Mouse (Mus musculus) lung, adult 18-20 months (tissue): ENCODE measurements around the gene Spin1.
"Not testable (repeated sequence)": the region's sequence is repeated elsewhere in the genome, so short reads cannot be mapped to it uniquely, and the experiment has no call there.

Source experiments
- DNase-seq, 2 experiments: peaks; one replicate each; pipeline ENCODE4 v3.0.0; 2022; ENCODE audit warnings: mixed read lengths in 2 of 2

Gene Spin1

DNA sequence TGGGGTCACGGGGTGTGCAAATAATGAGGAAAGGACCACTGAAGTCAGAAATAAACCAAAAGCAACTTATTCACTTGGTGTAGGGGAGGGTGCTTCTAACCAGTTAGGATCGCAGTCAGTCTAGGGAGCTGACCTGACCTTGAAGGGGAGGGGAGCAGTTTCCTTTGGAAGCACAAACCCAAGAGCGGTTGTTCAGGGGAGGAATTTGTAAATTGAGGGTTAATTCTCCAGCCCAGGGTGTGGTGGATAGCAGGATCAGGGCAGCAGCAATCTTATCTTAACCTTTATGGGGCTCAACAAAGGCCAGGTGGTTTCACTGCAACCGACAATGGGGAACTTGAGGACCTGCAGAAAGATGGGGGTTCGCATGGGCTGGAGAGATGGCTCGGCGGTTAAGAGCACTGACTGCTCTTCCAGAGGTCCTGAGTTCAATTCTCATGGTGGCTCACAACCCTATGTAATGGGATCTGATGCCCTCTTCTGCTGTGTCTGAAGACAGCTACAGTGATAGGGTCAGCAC is 5.4 kb upstream of the Spin1 start:
- no peak for DNase-seq

DNA sequence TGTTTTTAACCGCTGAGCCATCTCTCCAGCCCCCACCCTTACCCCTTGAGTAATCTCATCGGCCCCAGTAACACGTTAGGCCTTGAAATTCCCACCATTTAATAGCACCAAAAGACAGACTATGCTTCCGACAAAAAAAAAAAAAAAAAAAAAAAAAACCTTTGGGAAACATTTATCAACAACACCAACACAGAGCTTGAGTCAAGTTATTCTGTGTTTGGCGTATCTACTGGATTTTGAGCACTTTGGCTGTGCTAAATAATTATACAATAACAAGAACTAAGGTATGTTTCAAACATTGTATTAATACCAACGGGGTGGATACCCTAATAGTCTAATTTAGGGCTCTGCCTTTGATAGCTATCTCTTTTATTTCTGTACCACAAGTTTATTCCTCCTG is 4.0 kb upstream of the Spin1 start:
- no peak for DNase-seq

DNA sequence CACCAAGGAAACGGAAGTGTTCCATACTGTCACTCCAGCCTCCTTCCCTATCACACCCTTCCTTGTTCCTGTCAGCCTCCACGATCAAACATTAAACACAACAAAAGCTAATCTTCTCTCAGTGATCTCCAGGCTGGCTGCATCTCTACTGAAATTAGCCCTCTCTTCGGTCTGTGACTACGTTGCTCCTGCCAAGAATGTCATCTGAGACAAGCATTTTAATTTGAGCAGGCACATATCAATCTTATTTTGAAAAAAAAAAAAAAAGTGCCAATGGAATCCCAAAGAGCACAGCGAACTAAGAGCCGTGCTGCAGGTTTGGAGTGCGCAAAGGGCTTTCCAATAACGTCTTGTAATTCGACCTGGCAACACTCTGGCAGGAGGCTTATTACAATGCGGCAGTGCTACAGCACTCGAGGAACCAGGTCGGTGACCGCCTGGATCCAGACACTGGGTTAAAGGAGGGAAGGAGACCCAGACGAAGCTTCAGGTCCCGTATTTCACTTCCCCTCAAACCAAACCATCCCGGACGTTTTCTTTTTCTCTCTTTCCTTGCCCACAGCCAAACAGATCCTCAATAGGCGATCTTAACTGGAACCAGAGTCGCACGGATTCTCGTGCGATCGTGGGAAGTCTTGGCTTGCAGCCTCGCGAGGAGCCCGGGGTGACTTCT is 984 bp upstream of the Spin1 start:
- DNase-seq, result peak; percentile 37 to 51

DNA sequence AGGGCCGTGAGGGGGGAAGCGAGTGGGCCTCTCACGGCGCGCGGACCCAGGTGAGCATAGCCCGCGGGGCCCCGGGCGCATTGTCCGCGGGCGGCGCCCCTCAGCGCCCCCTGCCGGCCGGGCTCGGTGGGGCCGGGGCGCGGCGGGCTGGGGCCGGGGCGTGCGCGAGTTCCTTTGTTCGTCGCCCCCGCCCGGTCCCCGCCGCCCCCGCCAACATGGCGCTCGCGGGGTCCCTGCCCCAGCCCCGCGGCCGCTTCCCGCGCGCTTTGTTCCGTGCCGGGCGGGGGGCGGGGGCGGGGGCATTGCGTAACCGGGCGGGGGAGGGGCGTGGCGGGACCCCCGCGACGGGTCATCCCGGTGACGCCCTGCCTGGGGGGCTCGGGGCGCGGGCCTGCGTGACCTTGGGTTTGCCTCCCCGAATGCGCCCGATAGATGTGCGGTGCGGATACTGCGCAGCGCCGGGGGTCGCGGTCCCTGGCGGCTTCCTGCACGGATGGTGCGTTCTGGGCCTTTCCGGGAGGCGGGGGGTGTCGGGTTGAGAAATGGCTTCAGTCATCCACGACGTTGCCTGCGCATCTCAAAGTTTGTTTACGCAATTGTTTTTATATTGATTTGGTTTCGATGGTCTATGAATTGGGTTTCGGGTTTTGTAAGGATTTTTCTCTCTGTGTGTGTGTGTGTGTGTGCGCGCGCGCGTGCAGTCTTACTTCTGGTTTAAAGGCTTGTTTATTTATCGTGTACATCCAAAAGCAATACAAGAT is 516 bp downstream of the Spin1 start:
- peak; percentile 46 for DNase-seq

DNA sequence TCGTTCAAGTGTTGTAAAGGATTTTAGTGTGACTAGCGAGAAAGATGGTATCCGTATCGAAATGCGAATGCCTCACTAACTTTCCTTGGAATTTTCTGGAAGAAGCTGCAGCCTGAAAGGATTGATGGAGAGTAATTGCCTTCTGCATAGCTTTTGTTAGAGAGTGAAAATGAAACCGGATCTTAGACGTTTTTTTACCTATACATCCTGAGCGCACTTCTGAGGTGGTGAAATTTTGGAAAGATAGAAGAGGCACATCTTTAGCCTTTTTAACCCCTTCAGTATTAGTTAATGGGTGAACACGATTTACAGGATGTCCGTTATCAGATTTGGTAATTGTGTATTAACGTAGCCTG is 1.1 kb downstream of the Spin1 start:
- DNase-seq, result no peak

DNA sequence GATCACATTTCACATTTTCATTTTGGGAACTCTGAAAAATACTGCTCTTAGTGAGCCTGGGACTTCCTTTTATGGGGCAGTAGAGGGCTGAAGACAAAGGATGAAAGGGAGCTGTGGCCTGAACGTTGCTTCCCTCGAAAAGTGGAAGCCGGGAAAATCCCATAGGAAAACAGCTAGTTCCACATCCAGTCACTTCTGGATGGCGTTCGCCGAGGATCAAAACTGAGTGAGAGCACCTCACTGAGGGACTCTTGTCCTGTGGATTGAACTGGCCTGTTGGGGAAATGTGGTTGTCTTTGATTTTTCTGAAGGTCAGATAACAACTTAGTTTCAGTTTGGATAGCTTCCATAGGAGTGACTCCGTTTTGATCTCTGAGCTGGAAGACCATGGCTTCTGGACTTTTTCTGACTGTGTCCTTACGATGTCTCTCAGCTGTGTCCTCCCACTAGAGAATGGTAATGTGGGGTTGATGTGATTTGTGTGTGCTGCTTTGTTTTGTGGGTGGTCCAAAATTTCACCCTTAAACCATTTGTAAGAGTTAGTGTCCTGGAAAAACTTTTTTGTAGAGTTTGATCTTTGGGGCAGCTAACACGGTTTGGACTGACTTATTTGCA is 2.5 kb downstream of the Spin1 start:
- DNase-seq, result no peak

DNA sequence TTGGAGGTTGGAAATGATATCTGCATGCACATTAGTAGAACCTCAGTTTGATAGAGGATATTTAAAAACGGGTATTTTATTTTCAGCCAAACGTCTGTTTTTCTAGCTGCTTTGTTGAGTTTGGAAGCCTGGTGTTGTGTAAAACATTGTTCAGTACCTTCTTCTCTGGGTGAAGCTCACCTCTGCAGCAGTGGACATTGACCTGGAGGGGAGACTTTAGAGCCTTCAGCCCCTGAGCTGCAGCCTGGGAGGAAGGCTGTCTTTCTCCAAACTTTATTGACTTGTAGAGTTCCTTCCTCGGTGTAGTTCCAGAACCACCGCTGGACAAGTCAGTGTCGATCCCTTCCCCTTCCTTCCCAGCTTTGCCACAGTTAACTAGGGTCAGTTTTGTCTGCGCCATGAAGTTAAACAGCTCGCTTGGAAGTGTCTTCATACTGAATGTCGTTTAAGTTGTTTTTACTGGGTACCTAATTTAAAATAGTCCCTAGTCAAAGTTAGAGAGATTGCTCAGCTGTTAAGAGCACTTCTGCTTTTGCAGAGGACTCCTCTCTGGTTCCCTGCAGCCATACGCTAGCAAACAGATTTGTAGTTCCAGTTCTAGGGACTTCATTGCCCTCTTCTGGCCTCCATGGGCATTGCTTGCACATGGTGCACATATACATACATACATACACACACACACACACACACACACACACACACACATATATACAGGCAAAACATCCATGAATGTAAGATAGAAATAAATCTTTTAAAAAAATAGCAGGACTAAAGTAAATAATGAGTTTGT is 3.4 kb downstream of the Spin1 start:
- no peak for DNase-seq

DNA sequence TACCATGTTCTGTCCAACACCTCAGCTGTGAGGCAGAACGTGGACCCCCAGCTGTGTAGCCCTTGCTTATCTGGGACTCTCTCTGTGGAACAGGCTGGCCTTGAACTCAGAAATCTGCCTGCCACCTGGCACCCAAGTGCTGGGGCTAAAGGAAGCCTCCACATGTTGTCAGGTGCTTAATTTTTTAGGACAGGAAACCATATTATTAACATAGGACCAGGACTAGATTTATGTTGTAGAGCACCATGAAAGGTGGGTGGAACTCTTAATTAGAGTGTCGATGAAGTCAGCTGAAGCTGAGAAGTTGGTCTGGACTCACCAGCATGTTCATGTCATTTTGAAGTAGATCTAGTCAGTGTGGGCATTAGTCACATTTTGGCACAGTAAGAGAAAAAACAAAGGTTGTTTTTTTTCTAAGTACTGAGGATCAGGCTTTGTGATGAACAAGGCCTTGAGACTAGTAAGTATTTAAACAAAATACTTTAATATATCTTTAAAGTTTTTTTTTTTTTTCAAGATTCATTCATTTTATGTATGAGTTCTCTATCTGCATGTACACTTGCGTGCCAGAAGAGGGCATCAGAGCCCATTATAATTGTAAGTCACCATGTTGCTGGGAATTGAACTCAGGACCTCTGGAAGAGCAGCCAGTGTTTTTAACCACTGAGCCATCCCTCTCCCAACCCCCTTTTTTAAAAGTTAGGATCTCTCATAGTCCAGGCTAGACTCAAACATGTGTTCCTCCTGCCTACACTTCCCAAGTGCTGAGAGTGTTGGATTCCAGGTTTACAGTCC is 5.4 kb downstream of the Spin1 start:
- no peak for DNase-seq

DNA sequence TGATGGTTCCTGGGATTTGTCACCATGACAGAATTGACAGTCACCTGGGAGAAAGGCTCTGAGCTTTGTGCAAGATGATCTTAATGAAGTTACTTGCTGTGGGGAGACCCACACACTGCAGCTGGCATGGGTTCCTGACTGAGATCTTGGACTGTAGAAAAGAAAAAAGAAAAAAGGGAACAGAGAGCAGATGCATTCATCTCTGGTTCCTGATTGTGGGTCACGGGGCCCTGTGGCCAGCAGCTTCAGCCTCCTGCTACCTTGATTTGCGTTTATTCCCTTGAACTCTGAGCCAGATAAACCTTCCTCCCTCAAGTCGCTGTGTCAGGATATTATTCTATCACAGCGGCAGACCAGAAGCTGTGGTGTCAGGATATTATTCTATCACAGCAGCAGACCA is 6.1 kb downstream of the Spin1 start:
- no peak for DNase-seq

DNA sequence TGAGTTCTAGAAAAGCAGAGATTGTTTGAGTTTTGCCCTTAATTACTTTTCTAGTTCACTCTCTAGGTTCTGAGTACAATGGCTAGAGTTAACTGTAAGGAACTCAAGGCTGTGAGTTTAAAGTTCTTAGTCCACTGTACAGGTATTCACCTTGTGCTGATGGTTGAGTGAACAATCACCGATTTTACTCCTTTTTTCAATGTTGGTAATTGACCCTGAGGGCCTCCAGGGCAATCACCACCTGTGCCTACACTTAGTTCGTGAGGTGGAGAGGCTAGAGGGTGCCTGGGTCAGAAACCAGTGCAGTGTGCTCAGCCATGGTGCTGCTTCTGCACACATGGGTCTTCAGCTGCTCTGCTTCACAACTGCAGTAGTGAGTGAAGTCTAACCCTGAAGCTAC is 8.8 kb downstream of the Spin1 start:
- no peak for DNase-seq

DNA sequence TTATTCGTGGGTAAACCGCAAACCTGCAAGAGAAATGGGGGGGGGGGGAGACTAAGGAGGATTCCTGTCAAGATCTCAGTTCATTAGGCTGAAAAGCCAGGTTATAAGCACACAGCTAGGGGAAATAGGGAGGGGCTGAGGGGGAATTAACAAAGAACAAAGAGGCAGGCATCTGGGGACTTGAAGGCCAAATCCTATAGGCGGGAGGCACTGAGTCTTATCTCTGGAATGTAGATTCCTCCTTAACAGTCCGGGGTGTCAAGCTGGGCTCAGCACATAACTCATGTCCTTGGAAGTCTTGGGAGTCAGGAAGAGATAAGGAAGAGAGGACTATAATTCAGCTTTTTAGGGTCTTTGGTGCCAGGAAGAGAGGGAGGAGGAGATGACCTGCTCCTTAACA is 13.7 kb downstream of the Spin1 start:
- DNase-seq, result not testable (repeated sequence)

DNA sequence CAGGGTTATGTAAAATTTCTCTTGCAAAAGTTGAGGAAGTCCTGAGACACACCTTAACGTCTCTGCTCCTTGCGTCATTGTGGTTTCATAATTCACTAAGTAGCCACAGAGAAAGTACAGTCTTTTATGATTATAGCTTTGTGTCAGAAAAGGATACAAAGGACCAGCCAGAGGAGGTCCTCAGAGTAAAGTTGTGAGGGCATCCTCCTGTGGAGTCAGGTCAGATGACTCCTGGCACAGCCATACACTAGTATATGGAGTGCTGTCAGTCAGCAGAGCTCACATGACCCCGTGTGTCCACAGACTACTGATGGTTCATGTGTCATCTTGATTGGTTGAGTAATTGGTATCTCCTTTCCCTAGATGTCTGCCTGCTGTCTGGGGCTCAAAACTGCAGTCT is 15.1 kb downstream of the Spin1 start:
- peak in 1 of 2 experiments; percentile 34 for DNase-seq

DNA sequence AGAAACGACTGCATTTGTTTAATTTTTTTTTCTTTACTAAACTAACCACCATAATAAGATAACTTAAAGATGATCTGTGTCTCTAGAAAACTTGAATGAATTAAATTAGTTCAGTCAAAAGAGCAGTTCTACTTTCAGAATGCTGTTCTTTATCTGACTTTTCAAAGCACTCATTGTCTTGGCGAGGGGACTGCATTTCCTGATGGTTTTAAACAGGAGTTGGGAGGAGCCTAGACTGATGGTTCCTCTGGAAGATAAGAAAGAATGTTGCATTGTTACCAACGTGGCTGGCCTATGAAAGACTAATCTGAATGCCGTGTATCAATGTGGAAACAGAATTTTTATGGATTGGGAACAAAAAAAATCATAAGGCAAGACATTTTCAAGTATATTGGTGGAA is 20.1 kb downstream of the Spin1 start:
- DNase-seq, result peak in 1 of 2 experiments; percentile 36

DNA sequence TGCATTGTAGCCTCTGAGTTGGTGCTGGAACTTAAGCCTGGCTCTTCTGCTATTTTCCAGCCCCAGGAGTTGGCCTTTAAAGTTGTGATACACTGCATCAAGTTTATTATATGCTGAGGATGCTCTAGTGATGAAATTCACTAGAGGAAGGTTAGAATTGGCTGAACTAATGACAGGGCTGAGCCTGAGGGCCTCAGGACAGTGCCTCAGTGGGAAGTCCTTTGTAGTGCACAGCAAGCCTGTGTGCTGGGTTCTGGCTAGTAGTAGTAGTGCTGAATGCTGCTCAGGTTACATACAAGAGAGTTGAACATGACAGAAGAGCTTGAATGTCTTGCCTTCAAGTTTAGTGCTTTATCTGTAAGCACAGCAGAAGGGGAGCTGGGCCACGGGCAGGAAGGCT is 21.3 kb downstream of the Spin1 start:
- no peak for DNase-seq

DNA sequence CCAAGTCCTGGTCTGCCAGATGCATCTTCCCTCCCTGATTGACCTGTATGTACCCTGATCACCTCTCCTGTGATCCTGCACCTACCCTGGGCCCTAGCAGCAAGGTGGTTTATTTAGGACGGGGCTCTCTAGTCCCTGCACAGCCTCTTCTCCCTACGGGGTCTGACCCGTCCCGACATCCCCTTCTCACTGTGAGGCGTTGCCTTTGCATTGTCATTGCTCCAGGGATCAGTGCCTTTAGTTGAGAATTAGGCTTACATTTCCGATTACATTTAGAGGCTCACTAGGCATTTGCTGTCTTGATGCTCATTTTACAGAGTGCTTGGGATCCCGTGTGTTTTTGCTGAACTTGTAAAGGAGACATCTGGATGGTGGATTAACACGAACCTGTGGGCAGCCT is 22.1 kb downstream of the Spin1 start:
- DNase-seq, result no peak

DNA sequence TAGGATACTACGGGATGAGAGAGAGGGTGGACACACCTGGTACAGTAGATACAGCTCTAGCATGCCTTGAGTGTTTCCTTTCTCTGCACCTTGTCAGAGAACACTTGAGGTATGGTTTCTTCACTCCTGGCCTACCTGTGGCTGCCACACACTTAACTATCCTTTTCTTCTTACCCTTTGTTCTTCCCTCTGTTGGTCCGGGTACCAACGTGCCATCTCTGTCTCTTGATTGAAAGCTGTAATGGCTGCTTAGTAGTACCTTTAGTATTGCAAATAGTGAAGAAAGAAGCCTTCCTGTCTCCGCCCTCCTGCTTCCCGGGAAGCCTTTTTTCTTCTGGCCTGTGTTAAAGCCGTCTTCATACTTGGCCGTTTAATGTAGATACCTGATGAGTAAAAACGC is 24.7 kb downstream of the Spin1 start:
- no peak for DNase-seq

DNA sequence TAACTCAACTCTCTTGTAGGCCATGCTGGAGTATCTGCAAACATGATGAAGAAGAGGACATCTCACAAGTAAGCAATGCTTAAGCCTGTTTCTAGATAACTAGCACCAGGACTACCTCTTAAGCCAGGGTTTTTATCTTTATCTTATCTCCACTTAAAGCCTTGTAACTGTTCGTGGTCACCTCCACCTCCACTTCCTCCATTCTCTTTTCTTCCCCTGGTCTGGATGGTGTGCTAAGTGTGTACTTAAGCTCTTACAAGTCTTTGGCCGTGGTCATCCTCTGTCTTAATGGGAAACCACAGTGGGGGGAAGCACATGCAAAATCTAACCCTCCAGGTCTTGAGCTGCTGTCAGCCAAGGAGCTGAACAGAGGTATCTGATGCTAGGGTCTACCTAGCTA is 27.2 kb downstream of the Spin1 start:
- no peak for DNase-seq

DNA sequence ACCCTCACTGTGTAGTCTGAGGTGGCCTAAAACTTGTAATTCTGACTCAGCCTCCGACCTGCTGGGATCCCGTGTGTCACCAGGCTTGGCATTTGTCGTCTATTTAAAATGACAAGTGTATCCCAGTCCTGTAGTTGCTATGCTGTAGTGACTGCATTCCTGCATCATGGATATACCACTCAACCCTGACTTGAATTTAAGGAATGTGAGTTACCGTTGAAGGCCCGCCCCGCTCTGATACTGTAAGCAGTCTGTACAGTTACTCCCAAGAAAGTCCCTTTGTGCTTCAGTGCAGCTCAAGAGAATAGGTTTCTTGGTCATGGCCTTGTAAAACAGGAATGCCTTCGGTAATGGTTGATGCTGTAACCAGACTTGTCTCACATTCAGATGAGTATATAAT is 27.7 kb downstream of the Spin1 start:
- peak; percentile 17 to 32 for DNase-seq

DNA sequence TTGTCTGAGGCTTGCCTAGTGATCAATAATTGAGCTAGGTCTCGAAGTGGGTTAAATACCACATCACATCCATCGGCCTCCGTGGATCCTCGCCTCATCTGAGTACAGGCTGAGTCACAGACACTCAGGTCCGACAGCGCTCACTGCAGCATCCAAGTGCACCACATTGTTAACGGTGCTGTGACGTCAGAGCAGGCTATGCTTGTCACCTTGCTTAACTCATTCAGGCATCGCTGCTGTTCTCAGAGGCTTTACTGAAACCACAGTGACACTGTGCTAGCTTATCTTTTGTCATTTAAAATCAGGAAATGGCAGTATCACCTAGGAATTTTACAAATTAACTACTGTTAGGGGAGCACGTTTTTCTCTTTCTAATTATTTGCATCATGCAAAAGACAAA is 30.5 kb downstream of the Spin1 start:
- DNase-seq, result no peak

DNA sequence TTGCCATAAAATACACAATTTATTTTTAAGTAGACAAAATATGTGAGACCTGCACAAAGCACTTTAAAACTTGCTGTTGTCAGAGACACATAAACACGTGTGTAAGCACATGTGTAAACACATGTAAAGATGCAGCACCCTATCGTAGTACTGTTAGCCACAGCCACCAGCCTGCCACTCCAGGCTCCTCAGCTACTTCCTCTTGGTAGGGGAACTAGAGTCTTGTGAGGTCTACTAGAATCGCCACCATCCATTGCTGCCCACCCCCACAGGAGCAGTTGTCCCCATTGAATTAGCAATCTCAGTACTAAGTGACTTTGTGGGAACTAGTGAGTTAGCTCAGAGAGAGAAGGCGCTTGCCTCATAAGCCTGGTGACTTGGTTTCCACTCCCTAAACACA is 35.6 kb downstream of the Spin1 start:
- no peak for DNase-seq

DNA sequence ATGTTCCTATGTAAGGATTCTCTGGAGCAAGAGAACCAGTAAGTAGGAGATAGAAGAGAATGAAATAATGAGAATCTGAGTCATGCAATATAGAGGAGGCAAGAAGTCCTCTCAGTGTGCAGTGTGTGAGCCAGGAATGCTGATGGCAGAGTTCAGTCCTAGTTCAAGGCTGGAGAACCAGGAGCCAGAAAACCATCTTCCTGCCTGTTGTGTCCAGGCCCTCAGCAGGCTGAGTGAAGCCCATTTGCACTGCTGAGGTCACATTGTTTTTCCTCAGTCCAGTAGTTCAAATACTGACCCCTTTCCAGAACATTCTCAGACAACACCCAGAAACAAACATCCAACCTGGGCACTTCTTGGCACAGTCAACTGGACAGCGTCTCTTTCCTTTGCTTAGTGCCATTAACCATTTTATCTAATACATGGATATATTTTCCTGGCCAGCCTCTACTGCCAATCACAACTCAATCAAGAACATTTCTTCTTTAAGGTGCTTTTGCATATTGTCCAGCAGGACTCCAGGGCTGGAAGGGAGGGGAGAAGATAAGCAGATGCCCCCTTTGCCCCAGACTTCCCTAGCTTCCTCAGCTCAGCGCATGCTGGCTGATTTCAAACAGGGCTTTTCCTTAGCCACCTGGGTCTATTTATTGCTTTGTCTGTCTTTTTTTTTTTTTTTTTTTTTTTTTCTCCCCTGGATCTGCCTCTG is 36.5 kb downstream of the Spin1 start:
- no peak for DNase-seq

DNA sequence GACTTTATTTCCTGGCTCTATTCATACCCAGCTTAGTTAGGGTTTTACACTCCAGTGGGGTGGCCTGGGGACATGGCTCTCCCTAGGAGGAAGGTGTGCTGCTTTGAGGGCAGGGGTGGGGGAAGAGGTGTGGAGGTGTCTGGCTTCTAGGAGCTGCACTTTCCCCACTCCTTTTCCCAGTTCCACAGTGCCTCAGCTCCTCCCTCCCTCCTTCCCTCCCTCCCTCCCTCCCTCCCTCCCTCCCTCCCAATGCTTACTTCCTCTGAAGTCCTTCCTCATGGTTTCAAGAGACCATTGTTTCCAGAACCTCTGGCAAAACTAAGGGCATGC is 37.0 kb downstream of the Spin1 start:
- no peak for DNase-seq
